Mouse (Mus musculus) heart, embryonic 16.5 days (tissue): Measurements from ENCODE around the gene Morf4l1. TPM values are rescaled to one million over a fixed set of nuclear protein-coding genes. Genes with fewer than 3 reads are reported as not detected.

Experiments used
- ATAC-seq: fragments of 200-750 bp; cut with Nextera tagmentation; replicated peaks from 2 replicates; pipeline ENCODE4 v1.8.0; 2017; ENCODE audit warnings: moderate number of reproducible peaks; ENCODE audit not compliant: insufficient read depth, low FRiP score; ENCODE audit errors: extremely low read depth
- H3K27ac ChIP-seq: fragments of 300-500 bp; sonication (generic); 2 replicates; pipeline ENCODE4 v1.5.1; 2014; ENCODE audit warnings: mild to moderate bottlenecking, low read length, control low read depth, moderate library complexity
- H3K27me3 ChIP-seq: fragments of 300-500 bp; sonication (generic); 2 replicates; pipeline ENCODE4 v1.6.1; 2014; ENCODE audit warnings: low read length, mixed read lengths; ENCODE audit not compliant: control insufficient read depth, insufficient read depth
- H3K36me3 ChIP-seq: fragments of 300-500 bp; sonication (generic); 2 replicates; pipeline ENCODE4 v1.6.1; 2014; ENCODE audit not compliant: control insufficient read depth, insufficient read depth
- H3K4me1 ChIP-seq: fragments of 300-500 bp; sonication (generic); 2 replicates; pipeline ENCODE4 v1.6.1; 2014; ENCODE audit warnings: low read length, mixed read lengths; ENCODE audit not compliant: control insufficient read depth, insufficient read depth
- H3K4me2 ChIP-seq: fragments of 300-500 bp; sonication (generic); 2 replicates; pipeline ENCODE4 v1.6.1; 2014; ENCODE audit warnings: low read depth, mild to moderate bottlenecking, control low read depth, low read length
- H3K4me3 ChIP-seq: fragments of 300-500 bp; sonication (generic); 2 replicates; pipeline ENCODE4 v1.5.1; 2014; ENCODE audit warnings: mild to moderate bottlenecking, control low read depth, low read length
- H3K9ac ChIP-seq: fragments of 300-500 bp; sonication (generic); 2 replicates; pipeline ENCODE4 v1.6.1; 2014; ENCODE audit warnings: low read length, control low read depth
- H3K9me3 ChIP-seq: fragments of 300-500 bp; sonication (generic); replicated peaks from 2 replicates; pipeline ENCODE4 v1.6.1; 2016; ENCODE audit warnings: low read length; ENCODE audit not compliant: control insufficient read depth
- WGBS: fragments of 180-500 bp; shearing (Covaris S2); extraction: QIAGEN DNeasy Blood & Tissue Kit; methylation state at CpG from one replicate; pipeline ENCODE4 v1.1.7; 2014; 5-methylcytosine and 5-hydroxymethylcytosine counted together
- polyA plus RNA-seq: library from polyadenylated mRNA; unstranded; fragments of >200 nt; fragmentation: Nextera tagmentation; extraction: Ambion mirVana; gene quantifications from 2 replicates; pipeline ENCODE4 v1.2.1, GENCODE M21; 2015

Morf4l1 gene
- 294 and 363 TPM in 2 replicates for polyA plus RNA-seq

GRCm38 (mm10) chr9:90114567-90115307, at the start of gene Morf4l1:
Gene Morf4l1 (minus strand): TSS chr9:90114774.
- peak; percentile 97 for ATAC-seq
- Histone ChIP-seq H3K4me1 (peaks cover 25% of the 10 kb centered on the region), H3K27me3 (no peaks in the 10 kb centered on the region), H3K4me3 (peak within 1 kb of the TSS; percentile 96), H3K4me2 (peak within 1 kb of the TSS; percentile 96), H3K9me3 (no peaks in the 10 kb centered on the region), H3K9ac (peak within 1 kb of the TSS; percentile 100), H3K27ac (peak within 1 kb of the TSS; percentile 100), H3K36me3 (no peaks in the 10 kb centered on the region)
- WGBS = 1% methylated on average over 40 of the region's 40 CpGs

- peak; percentile 14; the same call in 1 of the 2 replicates for ATAC-seq
- Histone ChIP-seq H3K4me2 (peak overlapping the region; percentile 99), H3K9me3 (peaks cover 2% of the 10 kb centered on the region; the same call in 1 of the 2 replicates), H3K4me3 (peak overlapping the region; percentile 89), H3K4me1 (peaks cover 24% of the 10 kb centered on the region), H3K27me3 (no peaks in the 10 kb centered on the region), H3K27ac (peak overlapping the region; percentile 47), H3K36me3 (peaks cover 3% of the 10 kb centered on the region; the same call in 1 of the 2 replicates), H3K9ac (peak overlapping the region; percentile 89)
- WGBS = 2% methylated on average over 18 of the region's 18 CpGs
Measured at GRCm38 (mm10) chr9:90163749-90164095, 49.1 kb upstream of the Morf4l1 start.

- Histone ChIP-seq H3K27me3 (no peaks in the 10 kb centered on the region), H3K4me3 (peak within 1 kb of the TSS; percentile 89), H3K4me2 (peak within 1 kb of the TSS; percentile 99), H3K9me3 (peaks cover 2% of the 10 kb centered on the region; the same call in 1 of the 2 replicates), H3K4me1 (peaks cover 24% of the 10 kb centered on the region), H3K36me3 (peaks cover 3% of the 10 kb centered on the region; the same call in 1 of the 2 replicates), H3K9ac (peak within 1 kb of the TSS; percentile 89), H3K27ac (peak within 1 kb of the TSS; percentile 47)
- WGBS = under 1% methylated on average over 52 of the region's 60 CpGs
- ATAC-seq = peak; percentile 49
Measured at GRCm38 (mm10) chr9:90162926-90163748, 48.6 kb upstream of the Morf4l1 start, which contains the start of gene Adamts7. Gene Adamts7 (plus strand): TSS chr9:90163069.

- WGBS = 9% methylated on average over 24 of the region's 29 CpGs
- peak overlapping the region; percentile 99 for H3K4me2 ChIP-seq
- H3K9me3 ChIP-seq = peaks cover 2% of the 10 kb centered on the region; the same call in 1 of the 2 replicates
- H3K9ac ChIP-seq = peak overlapping the region; percentile 89
- no peak overlapping the region for H3K27ac ChIP-seq
- H3K27me3 ChIP-seq = no peaks in the 10 kb centered on the region
- H3K4me1 ChIP-seq = peaks cover 24% of the 10 kb centered on the region
- ATAC-seq = peak; percentile 89
- peaks cover 3% of the 10 kb centered on the region; the same call in 1 of the 2 replicates for H3K36me3 ChIP-seq
- peak overlapping the region; percentile 89 for H3K4me3 ChIP-seq
Measured at GRCm38 (mm10) chr9:90162243-90162925, 47.8 kb upstream of the Morf4l1 start.

- Histone ChIP-seq H3K27ac (no peak overlapping the region), H3K4me2 (no peak overlapping the region), H3K9me3 (no peaks in the 10 kb centered on the region), H3K36me3 (no peaks in the 10 kb centered on the region), H3K4me3 (no peak overlapping the region), H3K27me3 (no peaks in the 10 kb centered on the region), H3K4me1 (peaks cover 7% of the 10 kb centered on the region), H3K9ac (no peak overlapping the region)
- no peak for ATAC-seq
- 53% methylated on average over 5 of the region's 5 CpGs for WGBS
Measured at GRCm38 (mm10) chr9:90146869-90147268, 32.3 kb upstream of the Morf4l1 start.

GRCm38 (mm10) chr9:90145788-90146187, 31.2 kb upstream of the Morf4l1 start:
- Histone ChIP-seq H3K4me1 (peaks cover 7% of the 10 kb centered on the region), H3K4me3 (no peak overlapping the region), H3K4me2 (no peak overlapping the region), H3K27ac (no peak overlapping the region), H3K9me3 (no peaks in the 10 kb centered on the region), H3K36me3 (no peaks in the 10 kb centered on the region), H3K9ac (no peak overlapping the region), H3K27me3 (no peaks in the 10 kb centered on the region)
- WGBS = 20% methylated on average over 2 of the region's 2 CpGs
- ATAC-seq = peak; percentile 28; the same call in 1 of the 2 replicates

GRCm38 (mm10) chr9:90136678-90136965, 22.0 kb upstream of the Morf4l1 start:
- no peak overlapping the region for H3K27ac ChIP-seq
- no peak overlapping the region for H3K4me3 ChIP-seq
- no peak for ATAC-seq
- no peaks in the 10 kb centered on the region for H3K36me3 ChIP-seq
- 89% methylated on average over 1 of the region's 1 CpGs for WGBS
- H3K9ac ChIP-seq = no peak overlapping the region
- H3K27me3 ChIP-seq = no peaks in the 10 kb centered on the region
- 0 out of 2 replicates have a peak, but pooled peaks cover 2% of the 10 kb centered on the region for H3K9me3 ChIP-seq
- peaks cover 8% of the 10 kb centered on the region for H3K4me1 ChIP-seq
- no peak overlapping the region for H3K4me2 ChIP-seq

GRCm38 (mm10) chr9:90135963-90136677, 21.5 kb upstream of the Morf4l1 start:
- Histone ChIP-seq H3K27ac (no peak overlapping the region), H3K9ac (no peak overlapping the region), H3K36me3 (no peaks in the 10 kb centered on the region), H3K9me3 (0 out of 2 replicates have a peak, but pooled peaks cover 2% of the 10 kb centered on the region), H3K4me2 (no peak overlapping the region), H3K4me3 (no peak overlapping the region), H3K4me1 (peaks cover 8% of the 10 kb centered on the region), H3K27me3 (no peaks in the 10 kb centered on the region)
- 62% methylated on average over 9 of the region's 9 CpGs for WGBS
- no peak for ATAC-seq
